Mouse (Mus musculus): Measurements from ENCODE around the gene Cacnb4.

Gene Cacnb4

DNA sequence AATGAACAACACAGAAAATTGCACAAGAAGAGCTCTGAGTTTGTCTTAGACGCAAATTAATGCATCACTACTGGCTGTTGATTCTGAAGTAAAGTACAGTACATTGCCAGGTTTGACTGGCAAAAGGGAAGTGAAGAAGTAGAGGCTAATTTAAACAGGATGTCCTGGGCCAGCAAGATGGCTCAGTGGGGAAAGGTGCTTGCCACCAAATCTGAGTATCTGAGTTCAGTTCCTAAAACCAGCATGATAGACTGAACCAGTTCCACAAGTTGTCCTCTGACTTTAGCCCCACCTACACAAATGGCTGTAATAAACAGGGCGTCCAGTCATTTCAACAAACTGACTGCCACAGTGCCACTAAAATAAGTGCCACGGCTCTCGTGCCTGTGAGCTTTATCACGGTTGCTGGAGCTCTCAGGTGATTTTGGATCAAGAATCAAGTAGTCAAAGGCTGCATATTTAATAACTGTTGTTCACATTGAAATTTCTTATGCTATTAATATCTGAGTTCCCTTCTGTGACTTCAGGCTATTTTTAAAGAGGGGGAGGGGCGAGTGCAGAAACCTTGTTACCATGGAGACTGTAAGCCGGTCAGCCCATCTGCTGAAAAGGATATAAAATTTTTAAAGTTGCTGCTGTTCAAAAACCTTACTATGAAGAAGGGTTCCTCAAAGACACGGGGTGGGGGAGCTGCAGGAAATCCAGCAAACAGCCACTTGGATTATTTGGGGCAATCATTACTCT, 29.2 kb downstream of the Cacnb4 start:
- DNase-seq: no peak

DNA sequence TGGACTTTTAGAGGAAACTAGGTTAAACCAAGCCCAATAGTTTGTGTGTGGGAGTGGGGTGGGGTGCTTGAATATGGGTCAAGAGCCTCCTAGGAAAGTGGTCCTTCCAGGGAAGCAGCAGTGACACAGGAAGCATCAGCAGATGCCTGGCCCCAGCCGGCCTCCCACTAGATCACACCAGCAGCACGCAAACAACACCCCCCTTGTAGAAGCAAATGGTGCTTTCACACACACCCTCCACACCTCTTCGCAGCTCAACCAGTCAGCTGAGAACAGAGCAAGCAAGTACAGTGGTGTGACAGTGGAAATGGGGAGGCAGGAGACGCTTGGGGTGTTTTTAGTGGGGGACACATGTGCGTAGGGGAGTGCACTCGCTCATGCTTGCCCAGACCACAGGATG, 33.0 kb downstream of the Cacnb4 start:
- no peak for DNase-seq

DNA sequence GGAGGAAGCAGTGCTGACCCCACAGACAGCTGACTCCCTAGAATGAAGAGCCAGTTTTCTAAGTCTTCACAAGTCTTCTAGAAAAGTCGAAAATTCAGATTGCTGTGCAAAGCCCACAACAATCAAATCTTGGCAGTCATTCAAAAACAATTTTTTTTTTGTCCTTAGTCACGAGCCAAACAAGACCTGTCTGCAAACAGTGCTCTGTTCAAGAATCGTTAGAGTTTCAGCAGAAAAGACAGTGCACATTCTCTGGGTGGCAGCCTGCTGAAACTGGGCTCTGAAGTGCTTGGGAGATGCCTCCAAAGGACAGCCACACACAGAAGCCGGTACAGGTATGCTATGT, 37.1 kb downstream of the Cacnb4 start:
- no peak for DNase-seq

DNA sequence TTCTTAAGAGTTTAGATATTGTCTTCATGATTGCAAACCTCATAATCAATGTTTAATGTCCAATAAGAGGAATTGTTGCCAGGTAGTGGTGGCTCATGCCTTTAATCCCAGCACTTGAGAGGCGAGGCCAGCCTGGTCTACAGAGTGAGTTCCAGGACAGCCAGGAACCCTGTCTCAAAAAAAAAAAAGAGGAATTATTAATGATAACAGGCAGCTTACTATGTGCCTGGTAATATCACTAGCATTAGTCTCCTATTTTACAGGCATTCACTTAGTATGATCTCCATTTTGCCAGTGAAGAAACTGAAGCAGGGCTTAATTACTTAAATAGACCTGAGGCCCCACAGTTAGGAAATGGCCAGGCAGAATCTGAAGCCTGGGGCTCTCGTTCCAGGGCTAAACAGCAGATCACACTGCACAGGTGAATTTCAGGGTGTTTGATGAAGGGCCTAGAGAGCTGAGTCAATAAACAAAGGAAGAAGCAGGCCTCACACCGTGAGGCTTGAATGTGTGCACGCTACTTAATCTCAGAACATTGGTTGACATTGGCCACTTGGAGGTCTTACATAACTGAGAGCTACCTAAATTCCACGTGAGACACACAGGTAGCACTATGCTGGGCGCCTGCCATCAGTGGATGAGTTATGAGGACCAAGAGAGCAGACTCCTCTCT, 37.6 kb downstream of the Cacnb4 start:
- DNase-seq: peak; percentile 75

DNA sequence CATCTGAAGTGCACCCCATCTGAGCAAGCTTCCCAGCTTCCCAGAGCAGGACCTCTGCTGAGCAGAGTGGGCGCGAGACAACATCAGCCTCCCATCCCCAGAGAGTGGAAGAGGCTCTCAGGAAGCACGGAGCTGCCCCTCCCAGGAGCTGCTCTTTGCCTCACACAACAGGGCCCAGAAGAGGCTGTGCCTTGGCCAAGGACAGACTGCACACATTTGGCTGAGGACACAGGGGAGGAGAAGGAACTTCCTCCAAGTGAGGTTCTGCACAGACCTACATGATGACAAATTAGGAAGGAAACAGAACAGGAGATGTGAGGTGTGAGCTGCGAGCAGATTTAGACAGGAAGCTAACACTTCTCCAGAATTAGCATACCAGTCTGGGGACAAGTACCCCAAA, 38.4 kb downstream of the Cacnb4 start:
- DNase-seq: no peak

DNA sequence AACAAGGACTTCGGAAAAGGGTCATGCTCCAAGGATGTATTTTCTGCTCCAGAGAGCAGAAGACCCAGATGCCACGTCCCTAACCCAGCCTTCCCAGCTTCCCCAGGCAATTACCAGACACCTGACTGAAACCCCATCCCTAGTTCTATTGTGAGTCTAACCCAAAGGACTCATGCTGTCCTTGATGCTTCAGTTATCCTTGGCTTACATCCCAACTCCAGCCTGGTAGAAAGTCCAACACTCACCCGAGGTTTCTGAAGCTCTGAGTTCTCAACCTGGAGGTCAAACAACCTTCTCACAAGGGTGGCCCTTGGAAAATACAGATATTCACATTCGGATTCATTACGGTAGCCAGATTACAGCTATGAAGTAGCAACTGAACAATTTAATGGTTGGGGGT, 40.6 kb downstream of the Cacnb4 start:
- no peak for DNase-seq

DNA sequence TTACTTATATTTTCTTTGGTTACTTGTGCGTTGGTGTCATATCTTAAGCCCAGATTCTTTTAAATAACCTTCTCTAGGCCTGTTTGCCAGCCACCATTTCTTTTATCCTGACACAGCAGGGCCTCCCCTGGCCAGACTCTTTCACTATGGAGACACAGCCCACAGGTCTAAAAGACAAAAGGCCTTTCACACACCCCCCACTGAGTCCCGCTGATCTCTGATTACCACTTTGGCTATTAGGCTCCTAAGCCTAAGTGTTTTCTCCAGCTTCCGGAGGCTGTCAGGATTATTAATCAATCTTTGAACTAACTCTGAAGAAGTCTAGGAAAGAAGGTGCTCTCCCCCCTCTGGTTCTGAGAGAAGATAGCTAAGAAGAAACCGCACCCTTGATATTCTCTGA, 41.3 kb downstream of the Cacnb4 start:
- no peak for DNase-seq

DNA sequence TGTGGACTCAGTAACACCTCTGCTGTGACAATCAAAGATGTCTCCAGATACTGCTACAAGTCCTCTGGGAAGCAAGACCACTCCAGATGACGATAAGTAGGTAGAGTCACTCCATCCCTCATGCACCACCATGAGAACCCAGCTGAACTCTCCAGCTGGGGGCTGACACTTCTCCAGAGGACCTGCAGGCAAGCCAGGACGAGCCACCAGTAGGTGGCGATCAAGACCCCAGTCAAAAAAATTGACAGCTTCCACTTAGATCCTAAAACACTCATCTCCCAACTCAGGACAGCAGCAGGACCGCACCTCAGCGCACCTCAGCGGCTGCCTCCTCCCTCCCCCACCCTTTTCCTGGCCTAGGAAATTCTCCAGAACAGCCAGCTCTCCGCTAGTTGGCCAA, 43.8 kb downstream of the Cacnb4 start:
- peak; percentile 77 for DNase-seq

DNA sequence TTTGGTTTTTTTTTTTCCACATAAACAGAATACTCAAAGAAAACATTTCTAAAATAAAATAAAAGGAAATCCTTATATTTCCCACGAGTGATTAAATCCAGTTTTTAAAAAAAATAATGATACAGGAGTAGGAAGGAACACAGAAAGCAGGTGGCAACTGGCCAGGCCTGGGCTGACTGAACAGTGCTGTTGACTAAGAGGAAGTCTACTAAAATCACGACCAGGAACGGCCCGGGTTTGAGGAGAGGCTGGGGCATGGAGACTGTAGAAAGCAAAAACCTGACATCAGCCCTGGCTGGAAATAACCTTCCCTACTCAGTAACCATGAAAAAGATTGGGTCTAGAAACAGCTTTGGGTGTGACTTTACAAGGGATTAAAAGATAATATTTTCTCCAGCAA, 48.4 kb downstream of the Cacnb4 start:
- DNase-seq: no peak

DNA sequence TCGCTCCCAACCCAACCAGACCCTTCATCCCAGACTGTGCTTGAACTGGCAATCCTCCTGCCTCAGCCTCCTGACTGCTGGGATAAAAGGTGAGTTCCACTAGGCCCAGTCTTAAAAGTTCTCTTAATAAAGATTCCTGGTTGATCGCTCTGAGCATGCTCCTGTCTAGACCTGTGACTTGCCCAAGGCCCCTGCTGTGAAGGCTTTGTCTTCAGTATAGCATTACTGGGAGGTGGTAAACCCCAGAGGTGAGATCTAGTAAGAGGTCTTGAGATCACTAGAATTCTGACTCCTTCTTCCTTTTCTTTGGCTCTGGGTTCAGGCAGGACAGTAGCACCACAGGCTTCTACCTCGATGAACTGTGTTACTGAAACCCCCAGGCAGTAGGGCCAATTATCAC, 50.4 kb downstream of the Cacnb4 start:
- no peak for DNase-seq

DNA sequence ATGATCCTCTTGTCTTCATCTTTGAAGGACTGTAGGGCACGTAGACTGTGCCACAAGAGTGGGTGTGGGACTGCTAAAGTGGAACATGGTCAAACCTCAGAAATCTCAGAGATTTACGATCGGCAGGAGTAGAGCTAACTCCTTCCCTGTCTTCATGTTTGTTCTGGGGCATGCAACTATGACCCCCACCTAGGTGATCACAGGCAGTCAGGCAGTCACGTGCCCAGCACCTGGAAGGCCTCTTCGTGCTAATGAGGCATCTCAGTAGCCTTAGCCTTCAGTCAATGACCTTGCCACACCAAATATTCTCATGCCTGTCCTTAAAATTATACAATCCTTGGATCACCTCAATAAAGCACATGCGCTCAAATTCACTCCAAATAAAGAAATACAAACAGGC, 50.9 kb downstream of the Cacnb4 start:
- no peak for DNase-seq

DNA sequence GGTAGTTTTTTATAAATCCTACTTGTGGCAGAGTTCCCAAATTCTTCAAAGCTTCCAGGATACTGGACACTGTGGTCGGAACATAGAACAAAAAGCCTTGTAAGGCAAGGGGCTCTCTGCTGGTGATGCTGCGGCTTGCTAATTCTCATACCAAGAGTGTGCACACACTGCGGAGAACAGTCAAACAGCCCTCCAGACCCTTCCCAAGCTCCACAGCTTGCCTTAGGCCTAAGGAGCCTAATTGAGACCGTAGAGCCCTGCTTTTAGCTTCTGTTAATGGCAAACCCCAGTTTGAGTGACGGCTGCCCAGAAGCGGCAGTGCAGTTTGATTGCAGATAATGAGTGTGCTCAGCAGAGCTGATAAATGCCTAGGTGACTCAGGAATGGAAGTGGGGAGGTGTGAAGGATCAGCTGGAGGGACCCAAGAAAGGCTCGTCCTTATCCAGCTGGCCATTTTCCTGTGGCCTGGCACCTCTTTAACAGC, 52.7 kb downstream of the Cacnb4 start:
- no peak for DNase-seq

DNA sequence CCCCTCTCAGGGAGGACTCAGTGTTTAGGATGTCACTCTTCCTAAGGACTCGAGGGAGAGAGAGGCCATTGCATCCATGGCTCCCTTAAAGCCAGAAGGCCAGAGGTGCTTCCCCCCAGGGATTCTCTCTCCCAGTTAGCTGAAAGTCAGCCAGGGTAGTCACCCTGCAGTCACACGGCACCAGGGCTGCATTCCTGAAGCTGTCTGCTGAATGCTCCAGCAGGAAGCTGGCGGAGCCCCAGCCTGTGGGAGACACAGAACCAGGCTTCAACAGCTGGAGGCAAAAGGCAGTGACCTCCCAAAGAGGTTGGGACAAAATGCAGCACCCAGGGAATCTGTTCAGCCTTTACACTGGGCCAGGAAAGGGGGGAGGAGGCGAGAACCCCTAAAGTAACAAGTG, 53.2 kb downstream of the Cacnb4 start:
- peak; percentile 64 for DNase-seq

DNA sequence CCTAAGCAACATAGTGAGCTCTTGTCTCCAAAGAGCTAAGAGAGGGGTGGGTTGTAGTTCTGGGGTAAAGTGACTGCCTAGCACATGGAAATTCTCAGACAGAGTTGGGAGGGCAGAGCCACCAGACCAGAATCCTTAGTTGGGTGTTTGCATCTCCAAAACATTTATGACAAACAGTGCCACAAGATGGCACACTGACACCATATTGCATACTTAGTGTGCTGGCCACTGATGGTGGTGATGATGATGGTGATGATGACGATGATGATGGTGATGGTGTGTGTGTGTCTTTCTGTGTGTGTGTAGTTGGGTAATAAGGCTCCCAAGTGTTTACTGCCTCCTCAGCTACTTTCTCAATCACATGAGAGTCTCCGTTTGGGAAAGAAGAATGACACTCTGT, 54.0 kb downstream of the Cacnb4 start:
- peak; percentile 25 for DNase-seq

DNA sequence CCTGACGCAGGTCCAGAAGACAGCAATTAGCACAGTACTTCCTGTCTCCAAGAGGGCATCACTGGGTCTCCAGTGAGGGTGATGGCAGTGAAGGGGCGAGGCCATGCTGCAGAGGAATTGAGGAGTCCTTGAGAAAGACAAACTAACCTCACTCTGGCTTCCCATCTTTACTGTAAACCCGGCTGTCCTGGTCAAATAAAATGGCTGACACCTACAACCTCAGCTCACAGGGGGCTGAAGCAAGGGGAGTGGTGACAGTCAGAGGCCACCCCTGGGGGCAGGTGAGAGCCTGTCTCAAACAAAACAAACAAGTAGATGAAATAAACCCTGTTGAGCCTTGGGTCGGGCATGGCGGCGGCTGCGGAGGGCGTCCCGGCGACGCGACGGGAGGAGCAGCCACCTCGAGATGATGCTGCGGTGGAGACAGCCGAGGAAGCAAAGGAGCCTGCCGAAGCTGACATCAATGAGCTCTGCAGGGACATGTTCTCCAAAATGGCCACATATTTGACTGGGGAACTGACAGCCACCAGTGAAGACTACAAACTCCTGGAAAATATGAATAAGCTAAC, 57.1 kb downstream of the Cacnb4 start:
- no peak for DNase-seq

DNA sequence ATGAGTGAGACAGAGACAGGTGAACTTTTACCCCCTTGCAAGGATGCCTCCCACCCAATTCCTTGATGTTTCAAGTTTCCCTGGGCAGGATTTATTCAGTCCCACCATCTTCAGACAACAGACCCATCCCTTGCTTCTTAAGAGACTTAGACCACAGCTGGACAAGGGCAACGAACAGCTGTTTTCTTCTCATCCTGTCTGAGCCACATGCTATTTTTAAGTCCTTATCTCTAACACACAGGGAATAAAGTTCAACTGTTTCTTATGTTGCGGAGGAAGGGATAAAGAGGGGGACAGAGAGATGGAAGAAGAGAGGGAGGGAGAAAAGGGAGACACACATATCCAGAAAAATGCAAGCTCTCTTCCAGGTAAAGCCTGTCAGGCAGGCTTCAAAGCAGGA, 57.8 kb downstream of the Cacnb4 start:
- no peak for DNase-seq

DNA sequence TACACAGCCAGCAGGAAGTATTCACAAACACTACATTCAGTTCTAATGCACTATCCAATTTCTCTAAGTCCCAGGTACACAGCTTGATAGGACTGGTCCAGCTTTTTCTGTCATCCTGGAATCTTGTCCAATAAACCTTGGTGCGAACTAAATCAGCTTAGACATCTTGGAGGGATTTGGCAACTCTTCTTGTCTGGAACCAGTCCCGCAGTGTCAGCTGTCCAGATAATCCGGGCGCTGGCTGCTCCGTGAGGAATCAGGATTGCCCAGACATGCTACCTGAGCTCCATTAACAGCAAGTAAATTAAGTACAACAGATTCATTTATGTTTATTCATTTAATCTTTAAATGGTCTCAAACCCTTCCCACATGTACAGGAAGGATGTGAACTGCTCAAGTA, 61.2 kb downstream of the Cacnb4 start:
- DNase-seq: peak; percentile 13

DNA sequence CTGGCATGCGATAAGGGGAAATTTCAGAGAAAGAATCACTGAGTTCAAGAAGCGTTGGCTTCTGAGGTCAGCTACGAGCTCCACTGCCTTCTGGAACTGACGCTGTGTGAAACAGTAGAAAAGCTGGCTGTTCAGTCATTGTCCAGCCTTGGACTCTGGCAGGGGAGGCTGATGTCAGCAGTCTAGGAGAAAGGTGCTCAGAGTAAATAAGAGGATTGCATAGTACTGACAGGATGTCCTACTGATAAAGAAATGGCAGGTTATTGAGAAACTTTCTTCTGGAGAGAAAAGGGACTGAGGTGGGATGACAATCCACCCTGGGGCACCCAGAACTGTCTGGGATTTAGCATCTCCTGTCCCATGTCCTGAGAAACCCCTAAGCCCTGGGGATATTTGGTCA, 62.7 kb downstream of the Cacnb4 start:
- no peak for DNase-seq

DNA sequence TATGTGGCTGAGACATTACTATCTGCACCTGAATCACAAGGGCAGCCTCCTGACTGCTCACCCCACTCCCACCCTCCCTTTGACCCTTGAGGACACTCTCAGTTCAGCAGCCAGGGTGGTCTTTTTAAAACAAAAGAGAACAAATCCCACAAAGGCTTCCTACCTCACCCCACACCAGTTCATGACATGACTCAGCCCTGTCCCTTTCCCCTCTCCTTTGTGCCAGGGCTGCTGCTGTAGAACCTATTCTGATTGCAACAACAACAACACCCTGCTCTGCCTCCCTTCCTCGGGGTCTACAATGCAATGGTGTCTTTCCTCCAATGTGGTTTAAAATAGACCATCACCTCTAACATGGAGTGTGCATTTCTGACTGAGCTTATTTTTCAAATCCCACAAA, 67.1 kb downstream of the Cacnb4 start:
- DNase-seq: no peak

DNA sequence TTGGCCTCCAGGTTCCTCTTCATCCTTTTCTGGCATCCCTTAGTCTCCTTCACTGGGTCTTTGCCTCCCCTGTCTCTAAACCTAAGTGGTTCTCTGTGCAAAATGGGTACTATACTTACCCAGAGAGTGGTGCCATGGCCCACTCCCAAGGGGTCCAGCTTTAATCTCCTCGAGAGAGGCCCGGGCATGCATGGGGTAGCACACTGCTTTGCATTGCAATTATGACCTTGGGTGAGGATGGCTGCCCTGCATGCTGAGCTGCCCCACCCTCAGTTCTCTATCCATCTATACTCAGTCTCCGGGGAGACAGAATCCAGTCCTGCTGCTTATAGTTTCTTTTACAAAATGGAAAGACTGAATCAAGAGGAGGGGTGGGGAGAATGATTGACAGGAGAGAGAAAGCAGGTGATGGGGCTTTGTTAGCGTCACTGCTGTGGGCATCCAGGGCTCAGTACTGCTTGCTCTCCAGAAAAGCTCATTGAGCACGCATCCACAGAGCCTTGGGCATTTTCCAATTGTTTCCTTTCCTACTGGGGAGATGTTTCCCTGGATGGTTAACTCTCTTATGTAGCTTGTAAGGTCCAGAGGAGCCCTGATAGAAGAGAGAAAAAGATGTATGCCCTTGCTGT, 68.7 kb downstream of the Cacnb4 start:
- no peak for DNase-seq

DNA sequence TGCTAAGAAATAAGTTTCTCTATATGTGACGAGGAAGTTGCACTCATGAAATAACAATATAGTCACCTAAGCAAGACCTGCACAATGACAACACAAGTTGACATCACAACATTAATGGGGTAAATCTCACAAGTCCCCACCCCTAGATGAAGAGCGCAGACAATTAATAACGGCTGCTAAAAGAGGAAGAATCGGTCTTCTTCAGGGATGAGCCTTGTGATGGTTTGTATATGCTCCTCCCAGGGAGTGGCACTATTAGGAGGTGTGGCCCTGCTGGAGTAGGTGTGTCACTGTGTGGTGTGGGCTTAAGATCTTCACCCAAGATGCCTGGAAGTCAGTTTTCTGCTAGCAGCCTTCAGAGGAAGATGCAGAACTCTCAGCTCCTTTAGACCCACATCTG, 70.3 kb downstream of the Cacnb4 start:
- DNase-seq: no peak

DNA sequence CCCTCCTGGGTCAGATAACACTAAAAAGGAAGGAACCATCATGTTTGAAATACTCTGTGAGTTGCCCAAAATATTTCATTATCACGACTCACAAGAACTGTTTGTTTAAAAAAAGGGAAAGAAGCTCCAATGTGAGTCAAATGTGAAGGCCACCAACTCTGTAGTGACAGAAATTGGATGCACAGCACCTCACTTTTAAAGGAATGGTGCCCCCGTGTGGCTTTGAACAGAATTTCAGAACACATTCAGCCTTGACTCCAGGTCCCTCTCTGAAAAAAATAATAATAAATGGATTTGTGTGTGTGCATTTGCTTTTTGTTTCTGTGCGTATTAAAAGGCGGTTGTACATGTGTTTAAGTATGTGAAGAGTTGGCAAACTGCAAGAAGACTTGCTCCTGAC, 71.3 kb downstream of the Cacnb4 start:
- peak; percentile 81 for DNase-seq

DNA sequence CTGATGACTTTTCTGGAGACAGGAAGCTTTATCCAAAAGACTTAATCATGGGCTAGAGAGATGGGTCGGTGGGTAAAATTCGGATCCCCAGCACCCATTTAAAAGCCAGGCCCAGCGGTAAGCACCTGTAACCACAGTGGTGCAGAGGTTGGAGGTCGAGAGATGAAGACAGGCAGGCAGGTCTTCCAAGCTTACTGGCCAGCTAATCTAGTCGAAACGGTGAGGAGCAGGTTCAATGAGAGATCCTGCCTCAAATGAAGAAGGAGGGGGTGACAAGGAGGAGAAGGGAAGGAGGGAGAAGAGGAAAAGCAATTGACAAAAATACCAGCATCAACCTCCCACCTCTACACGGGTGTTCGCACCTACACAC, 72.0 kb downstream of the Cacnb4 start:
- DNase-seq: no peak
